Mouse (Mus musculus): Measurements from ENCODE around the gene Ptprn2. TPM values are rescaled to one million over a fixed set of nuclear protein-coding genes. Genes with fewer than 3 reads are reported as not detected.

Ptprn2 gene
- polyA plus RNA-seq, 1 experiment from 2014 or later = 0.14 TPM

- H3K27ac ChIP-seq (ENCODE audit: low read depth) = no peak overlapping the region
- no peaks in the 10 kb centered on the region for H3K36me3 ChIP-seq (replicated peaks; ENCODE audit: insufficient read depth, low read length)
- ATAC-seq (no peak), DNase-seq (no peak)
- H3K27me3 ChIP-seq (ENCODE audit: insufficient read depth, low read length) = no peaks in the 10 kb centered on the region
- H3K9ac ChIP-seq (replicated peaks) = no peak overlapping the region
- H3K4me3 ChIP-seq (ENCODE audit: low read depth, low read length) = no peak overlapping the region
- H3K9me3 ChIP-seq (ENCODE audit: low read length) = no peaks in the 10 kb centered on the region
- no peak for TF ChIP-seq EP300 (IDR thresholded peaks at IDR 0.05; ENCODE audit: low read depth)
- no peak for TF ChIP-seq CTCF (IDR thresholded peaks at IDR 0.05; ENCODE audit: low read depth)
- 59% methylated on average over 5 of the region's 5 CpGs for WGBS (ENCODE audit: insufficient replicate concordance)
- no peaks in the 10 kb centered on the region for H3K4me1 ChIP-seq (ENCODE audit: insufficient read depth)
- H3K4me2 ChIP-seq (ENCODE audit: low read depth, low read length) = no peak overlapping the region
These were observed 542.9 kb downstream of the Ptprn2 start for GRCm38 (mm10) chr12:117028333-117028961.

GRCm38 (mm10) chr12:117033172-117033571 is 547.7 kb downstream of the Ptprn2 start:
- no peak overlapping the region for H3K4me2 ChIP-seq (ENCODE audit: low read depth, low read length)
- WGBS (ENCODE audit: insufficient replicate concordance) = 79% methylated on average over 1 of the region's 1 CpGs

GRCm38 (mm10) chr12:117034506-117034905 is 549.0 kb downstream of the Ptprn2 start:
- Histone ChIP-seq H3K27ac (ENCODE audit: low read depth) (no peak overlapping the region), H3K4me2 (ENCODE audit: low read depth, low read length) (no peak overlapping the region), H3K36me3 (replicated peaks; ENCODE audit: insufficient read depth, low read length) (no peaks in the 10 kb centered on the region), H3K4me1 (ENCODE audit: insufficient read depth) (no peaks in the 10 kb centered on the region), H3K4me3 (ENCODE audit: low read depth, low read length) (no peak overlapping the region), H3K27me3 (ENCODE audit: insufficient read depth, low read length) (no peaks in the 10 kb centered on the region), H3K9ac (replicated peaks) (no peak overlapping the region), H3K9me3 (ENCODE audit: low read length) (no peaks in the 10 kb centered on the region)
- 74% methylated on average over 3 of the region's 3 CpGs for WGBS (ENCODE audit: insufficient replicate concordance)
- no peak for ATAC-seq
- TF ChIP-seq CTCF (IDR thresholded peaks at IDR 0.05; ENCODE audit: low read depth) (no peak), EP300 (IDR thresholded peaks at IDR 0.05; ENCODE audit: low read depth) (no peak)
- DNase-seq = no peak

More at GRCm38 (mm10) chr12:117033172-117033571, 547.7 kb downstream of the Ptprn2 start:
- Histone ChIP-seq H3K9me3 (ENCODE audit: low read length) (no peaks in the 10 kb centered on the region), H3K36me3 (replicated peaks; ENCODE audit: insufficient read depth, low read length) (no peaks in the 10 kb centered on the region), H3K27ac (ENCODE audit: low read depth) (no peak overlapping the region), H3K4me1 (ENCODE audit: insufficient read depth) (no peaks in the 10 kb centered on the region), H3K4me3 (ENCODE audit: low read depth, low read length) (no peak overlapping the region), H3K9ac (replicated peaks) (no peak overlapping the region), H3K27me3 (ENCODE audit: insufficient read depth, low read length) (no peaks in the 10 kb centered on the region)
- ATAC-seq (no peak), DNase-seq (no peak)
- TF ChIP-seq CTCF (IDR thresholded peaks at IDR 0.05; ENCODE audit: low read depth) = no peak
- no peak for TF ChIP-seq EP300 (IDR thresholded peaks at IDR 0.05; ENCODE audit: low read depth)

GRCm38 (mm10) chr12:117035243-117035642 is 549.7 kb downstream of the Ptprn2 start:
- H3K4me2 ChIP-seq (ENCODE audit: low read depth, low read length) = no peak overlapping the region
- DNase-seq (peak; percentile 31), ATAC-seq (no peak)
- no peak overlapping the region for H3K9ac ChIP-seq (replicated peaks)
- no peaks in the 10 kb centered on the region for H3K9me3 ChIP-seq (ENCODE audit: low read length)
- no peaks in the 10 kb centered on the region for H3K36me3 ChIP-seq (replicated peaks; ENCODE audit: insufficient read depth, low read length)
- no peak overlapping the region for H3K27ac ChIP-seq (ENCODE audit: low read depth)
- no peak overlapping the region for H3K4me3 ChIP-seq (ENCODE audit: low read depth, low read length)
- TF ChIP-seq CTCF (IDR thresholded peaks at IDR 0.05; ENCODE audit: low read depth) = peak; percentile 73
- TF ChIP-seq EP300 (IDR thresholded peaks at IDR 0.05; ENCODE audit: low read depth) = no peak
- WGBS (ENCODE audit: insufficient replicate concordance) = 0% methylated on average over 2 of the region's 2 CpGs
- H3K4me1 ChIP-seq (ENCODE audit: insufficient read depth) = no peaks in the 10 kb centered on the region
- H3K27me3 ChIP-seq (ENCODE audit: insufficient read depth, low read length) = no peaks in the 10 kb centered on the region

- Histone ChIP-seq H3K27ac (ENCODE audit: low read depth) (no peak overlapping the region), H3K9me3 (ENCODE audit: low read length) (no peaks in the 10 kb centered on the region), H3K4me1 (ENCODE audit: insufficient read depth) (no peaks in the 10 kb centered on the region), H3K4me3 (ENCODE audit: low read depth, low read length) (no peak overlapping the region), H3K27me3 (ENCODE audit: insufficient read depth, low read length) (no peaks in the 10 kb centered on the region), H3K4me2 (ENCODE audit: low read depth, low read length) (no peak overlapping the region), H3K36me3 (replicated peaks; ENCODE audit: insufficient read depth, low read length) (no peaks in the 10 kb centered on the region), H3K9ac (replicated peaks) (no peak overlapping the region)
- no peak for ATAC-seq
- no peak for TF ChIP-seq EP300 (IDR thresholded peaks at IDR 0.05; ENCODE audit: low read depth)
- no peak for TF ChIP-seq CTCF (IDR thresholded peaks at IDR 0.05; ENCODE audit: low read depth)
- 43% methylated on average over 3 of the region's 3 CpGs for WGBS (ENCODE audit: insufficient replicate concordance)
- no peak for DNase-seq
These were observed 553.9 kb downstream of the Ptprn2 start for GRCm38 (mm10) chr12:117039411-117039810.

GRCm38 (mm10) chr12:117041409-117041808 is 555.9 kb downstream of the Ptprn2 start:
- no peak overlapping the region for H3K27ac ChIP-seq (ENCODE audit: low read depth)
- 79% methylated on average over 2 of the region's 2 CpGs for WGBS (ENCODE audit: insufficient replicate concordance)
- TF ChIP-seq CTCF (IDR thresholded peaks at IDR 0.05; ENCODE audit: low read depth) = no peak
- TF ChIP-seq EP300 (IDR thresholded peaks at IDR 0.05; ENCODE audit: low read depth) = no peak
- H3K4me1 ChIP-seq (ENCODE audit: insufficient read depth) = no peaks in the 10 kb centered on the region
- no peak overlapping the region for H3K9ac ChIP-seq (replicated peaks)
- no peak overlapping the region for H3K4me2 ChIP-seq (ENCODE audit: low read depth, low read length)
- no peak overlapping the region for H3K4me3 ChIP-seq (ENCODE audit: low read depth, low read length)
- DNase-seq (no peak), ATAC-seq (no peak)
- H3K27me3 ChIP-seq (ENCODE audit: insufficient read depth, low read length) = no peaks in the 10 kb centered on the region
- no peaks in the 10 kb centered on the region for H3K9me3 ChIP-seq (ENCODE audit: low read length)
- H3K36me3 ChIP-seq (replicated peaks; ENCODE audit: insufficient read depth, low read length) = no peaks in the 10 kb centered on the region

Measured in liver, postnatal 0 days (tissue).